Mouse (Mus musculus) intestine, embryonic 16.5 days (tissue): ENCODE measurements at regions not wholly inside any gene's neighbourhood (a gene's known extent, or its start where the extent isn't known, plus 50 kb on each side); places are given as distances from the start of the nearest gene placed in this dataset.

ENCODE experiments used
- ATAC-seq: fragments of 200-750 bp; cut with Nextera tagmentation; 2 replicates; pipeline ENCODE4 v1.8.0; 2017; ENCODE audit warnings: moderate TSS enrichment, moderate library complexity
- H3K27ac ChIP-seq: fragments of 300-500 bp; sonication (generic); 2 replicates; pipeline ENCODE4 v1.5.1; 2014; ENCODE audit warnings: mild to moderate bottlenecking, low read length
- H3K27me3 ChIP-seq: fragments of 300-500 bp; sonication (generic); replicated peaks from 2 replicates; pipeline ENCODE4 v1.6.1; 2014; ENCODE audit warnings: low read length, control low read depth, mixed read lengths; ENCODE audit not compliant: control insufficient read depth, insufficient read depth
- H3K36me3 ChIP-seq: fragments of 300-500 bp; sonication (generic); 2 replicates; pipeline ENCODE4 v1.6.1; 2014; ENCODE audit warnings: low read length, control low read depth; ENCODE audit not compliant: control insufficient read depth, insufficient read depth
- H3K4me1 ChIP-seq: fragments of 300-500 bp; sonication (generic); 2 replicates; pipeline ENCODE4 v1.6.1; 2014; ENCODE audit warnings: low read length, control low read depth, mixed read lengths; ENCODE audit not compliant: control insufficient read depth, insufficient read depth
- H3K4me2 ChIP-seq: fragments of 300-500 bp; sonication (generic); 2 replicates; pipeline ENCODE4 v1.6.1; 2014; ENCODE audit warnings: low read depth, low read length, control low read depth
- H3K4me3 ChIP-seq: fragments of 300-500 bp; sonication (generic); 2 replicates; pipeline ENCODE4 v1.5.1; 2014; ENCODE audit warnings: mild to moderate bottlenecking, low read length
- H3K9ac ChIP-seq: fragments of 300-500 bp; sonication (generic); 2 replicates; pipeline ENCODE4 v1.6.1; 2014; ENCODE audit warnings: low read depth, low read length
- H3K9me3 ChIP-seq: fragments of 300-500 bp; sonication (generic); 2 replicates; pipeline ENCODE4 v1.6.1; 2016; ENCODE audit warnings: low read length, control low read depth; ENCODE audit not compliant: control insufficient read depth
- WGBS: fragments of 180-500 bp; shearing (Covaris S2); extraction: QIAGEN DNeasy Blood & Tissue Kit; methylation state at CpG from one replicate; pipeline ENCODE4 v1.1.7; 2014; 5-methylcytosine and 5-hydroxymethylcytosine counted together

GRCm38 (mm10) chr6:35592234-35592633, 52.5 kb upstream of the Mtpn start:
- Histone ChIP-seq H3K27me3 (no peaks in the 10 kb centered on the region), H3K27ac (no peak overlapping the region), H3K36me3 (no peaks in the 10 kb centered on the region), H3K4me3 (no peak overlapping the region), H3K4me2 (no peak overlapping the region), H3K4me1 (no peaks in the 10 kb centered on the region), H3K9ac (no peak overlapping the region), H3K9me3 (no peaks in the 10 kb centered on the region)
- ATAC-seq = no peak
- 80% methylated on average over 3 of the region's 3 CpGs for WGBS
